Mouse (Mus musculus): ENCODE results near the gene Fam214a.

DNA sequence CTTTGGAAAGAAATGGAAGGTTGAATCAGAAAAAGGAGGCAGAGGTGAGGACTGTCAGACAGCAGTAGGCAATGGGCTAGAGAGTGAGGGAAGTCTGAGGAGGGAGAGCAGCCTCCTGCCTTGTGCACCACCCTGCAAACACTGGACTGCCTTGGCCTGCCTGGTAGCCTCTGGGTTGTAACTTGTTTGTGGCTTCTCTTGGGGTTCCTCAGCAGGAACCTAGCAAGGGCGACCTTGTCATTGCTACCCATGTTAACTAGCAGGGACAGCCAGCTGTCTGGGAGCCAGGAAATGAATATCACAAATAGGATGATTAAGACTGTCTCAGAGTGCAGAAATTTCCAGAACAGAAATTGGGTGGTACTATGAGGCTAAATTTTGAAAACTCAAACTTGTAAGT, 27.2 kb downstream of the Fam214a start:
- TF ChIP-seq GATA1 (IDR thresholded peaks at IDR 0.05; ENCODE audit: borderline replicate concordance, low read length) (no peak), FLI1 (IDR thresholded peaks at IDR 0.05; ENCODE audit: low read length) (no peak)
